Mouse (Mus musculus) neural tube, embryonic 14.5 days (tissue): Measurements from ENCODE around the gene Uhrf1bp1. TPM values are rescaled to one million over a fixed set of nuclear protein-coding genes. Genes with fewer than 3 reads are reported as not detected.
"Not testable (repeated sequence)": the region's sequence is repeated elsewhere in the genome, so short reads cannot be mapped to it uniquely, and the experiment has no call there.

Source experiments
- ATAC-seq: fragments of 200-750 bp; cut with Nextera tagmentation; 2 replicates; pipeline ENCODE4 v1.8.0; 2017; ENCODE audit warnings: low read depth, mild to moderate bottlenecking, moderate TSS enrichment, moderate library complexity
- H3K27ac ChIP-seq: fragments of 300-500 bp; sonication (generic); 2 replicates; pipeline ENCODE4 v1.5.1; 2014; ENCODE audit warnings: low read depth, mild to moderate bottlenecking, control low read depth, low read length, moderate library complexity, mixed read lengths
- H3K27me3 ChIP-seq: fragments of 300-500 bp; sonication (generic); 2 replicates; pipeline ENCODE4 v1.6.1; 2014; ENCODE audit warnings: low read length; ENCODE audit not compliant: control insufficient read depth, insufficient read depth
- H3K36me3 ChIP-seq: fragments of 300-500 bp; sonication (generic); 2 replicates; pipeline ENCODE4 v1.6.1; 2014; ENCODE audit warnings: low read length, mixed read lengths; ENCODE audit not compliant: control insufficient read depth, insufficient read depth
- H3K4me1 ChIP-seq: fragments of 300-500 bp; sonication (generic); 2 replicates; pipeline ENCODE4 v1.6.1; 2014; ENCODE audit warnings: low read length; ENCODE audit not compliant: control insufficient read depth, insufficient read depth
- H3K4me2 ChIP-seq: fragments of 300-500 bp; sonication (generic); 2 replicates; pipeline ENCODE4 v1.6.1; 2014; ENCODE audit warnings: mild to moderate bottlenecking, low read depth, low read length, control low read depth
- H3K4me3 ChIP-seq: fragments of 300-500 bp; sonication (generic); 2 replicates; pipeline ENCODE4 v1.5.1; 2014; ENCODE audit warnings: low read depth, low read length, control low read depth, mixed read lengths
- H3K9ac ChIP-seq: fragments of 300-500 bp; sonication (generic); replicated peaks from 2 replicates; pipeline ENCODE4 v1.6.1; 2014; ENCODE audit warnings: low read depth, mild to moderate bottlenecking, control low read depth, low read length, mixed read lengths
- H3K9me3 ChIP-seq: fragments of 300-500 bp; sonication (generic); 2 replicates; pipeline ENCODE4 v1.6.1; 2016; ENCODE audit warnings: low read length; ENCODE audit not compliant: control insufficient read depth
- WGBS: fragments of 180-500 bp; shearing (Covaris S2); extraction: QIAGEN DNeasy Blood & Tissue Kit; methylation state at CpG from one replicate; pipeline ENCODE4 v1.1.7; 2014; 5-methylcytosine and 5-hydroxymethylcytosine counted together
- polyA plus RNA-seq: library from polyadenylated mRNA; unstranded; fragments of >200 nt; fragmentation: Nextera tagmentation; extraction: Ambion mirVana; gene quantifications from 2 replicates; pipeline ENCODE4 v1.2.1, GENCODE M21; 2014

The Uhrf1bp1 gene
- polyA plus RNA-seq, 1 experiment from 2014 or later = 7.3 TPM

DNA sequence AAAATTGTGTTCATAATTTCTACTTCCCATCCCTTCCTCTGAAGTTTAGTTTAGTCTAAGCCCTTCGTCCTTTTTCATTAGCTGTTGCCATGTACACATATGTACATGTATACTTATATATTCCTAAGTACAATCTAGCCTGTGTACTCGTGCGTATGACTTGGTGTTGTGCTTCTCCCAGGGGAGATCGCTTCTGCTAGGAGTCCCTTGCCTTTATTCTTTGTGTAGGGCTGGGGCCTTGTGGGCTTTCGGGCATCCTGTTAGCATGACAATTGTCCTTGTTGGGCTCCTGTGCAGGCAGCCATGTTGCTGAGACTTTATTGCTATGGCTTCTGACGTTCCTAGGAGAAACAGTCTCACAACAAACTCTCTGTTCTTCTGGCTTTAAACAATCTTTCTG, 28.7 kb upstream of the Uhrf1bp1 start:
- 10% methylated on average over 6 of the region's 6 CpGs for WGBS
- H3K27me3 ChIP-seq = no peaks in the 10 kb centered on the region
- 0 out of 2 replicates have a peak, but pooled peaks cover 8% of the 10 kb centered on the region for H3K4me1 ChIP-seq
- no peak overlapping the region for H3K9ac ChIP-seq
- ATAC-seq = no peak
- H3K4me2 ChIP-seq = no peak overlapping the region
- no peak overlapping the region for H3K4me3 ChIP-seq
- no peaks in the 10 kb centered on the region for H3K36me3 ChIP-seq
- no peaks in the 10 kb centered on the region for H3K9me3 ChIP-seq
- H3K27ac ChIP-seq = no peak overlapping the region

DNA sequence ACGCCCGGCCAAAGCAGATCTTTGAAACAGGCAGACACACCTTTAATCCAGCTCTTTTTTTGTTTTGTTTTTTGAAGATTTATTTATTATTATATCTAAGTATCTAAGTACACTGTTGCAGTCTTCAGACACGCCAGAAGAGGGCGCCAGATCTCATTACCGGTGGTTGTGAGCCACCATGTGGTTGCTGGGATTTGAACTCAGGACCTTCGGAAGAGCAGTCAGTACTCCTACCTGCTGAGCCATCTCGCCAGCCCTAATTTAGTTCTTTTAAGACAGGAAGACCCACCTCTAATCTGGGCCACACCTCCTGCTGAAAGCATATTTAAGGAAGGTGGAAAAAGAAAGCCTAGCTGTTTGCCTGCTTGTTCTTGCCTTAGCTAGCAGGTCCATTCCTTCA, 25.8 kb upstream of the Uhrf1bp1 start:
- no peak for ATAC-seq
- no peak overlapping the region for H3K27ac ChIP-seq
- no peaks in the 10 kb centered on the region for H3K27me3 ChIP-seq
- 53% methylated on average over 7 of the region's 7 CpGs for WGBS
- H3K9me3 ChIP-seq = no peaks in the 10 kb centered on the region
- no peak overlapping the region for H3K4me2 ChIP-seq
- H3K4me3 ChIP-seq = no peak overlapping the region
- no peaks in the 10 kb centered on the region for H3K36me3 ChIP-seq
- 0 out of 2 replicates have a peak, but pooled peaks cover 8% of the 10 kb centered on the region for H3K4me1 ChIP-seq
- H3K9ac ChIP-seq = no peak overlapping the region

GRCm38 (mm10) chr17:27837850-27838249, 18.4 kb upstream of the Uhrf1bp1 start, which contains the start of gene Snrpc:
TSS of gene Snrpc (plus strand) at chr17:27838150.
- 93% methylated on average over 2 of the region's 4 CpGs for WGBS
- H3K27me3 ChIP-seq, H3K9ac ChIP-seq, H3K36me3 ChIP-seq, H3K9me3 ChIP-seq, H3K4me2 ChIP-seq, ATAC-seq, H3K4me3 ChIP-seq, H3K27ac ChIP-seq: not testable (repeated sequence)
- H3K4me1 ChIP-seq = peaks cover 10% of the 10 kb centered on the region

DNA sequence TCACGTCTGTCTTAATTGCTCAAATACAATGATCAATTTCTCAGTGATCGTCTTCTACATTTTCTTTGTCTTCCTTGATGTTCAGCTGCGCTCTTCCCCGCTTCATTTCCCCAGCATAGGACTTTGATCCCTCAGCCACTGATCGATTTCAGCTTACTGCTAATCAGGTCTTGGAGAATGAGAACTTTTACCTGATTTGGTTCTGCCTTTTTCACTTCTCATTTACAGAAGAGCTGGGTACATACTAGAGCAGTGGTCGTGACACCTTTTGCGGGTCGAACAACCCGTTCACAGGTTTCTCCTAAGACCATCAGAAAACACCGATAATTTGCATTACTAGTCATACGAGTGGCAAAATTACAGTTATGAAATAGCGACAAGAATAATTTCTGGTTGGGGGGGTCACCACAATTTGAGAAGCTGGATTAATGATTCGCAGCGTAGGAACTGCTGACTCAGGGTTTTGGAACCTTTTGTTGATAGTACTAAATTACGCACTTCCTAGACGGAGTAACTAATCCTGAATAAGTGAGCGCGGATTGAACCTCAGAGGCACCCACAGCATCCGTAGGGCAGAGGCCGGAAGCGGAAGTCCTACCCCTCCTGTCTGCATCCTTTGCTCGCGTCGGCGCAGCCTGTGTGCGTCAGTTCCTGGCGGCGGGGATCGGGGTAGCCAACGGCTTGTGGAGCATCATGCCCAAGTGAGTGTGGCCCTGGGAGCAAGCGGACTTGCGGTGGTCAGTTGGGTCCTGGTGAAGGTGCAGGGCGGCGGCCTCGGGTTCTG, 16.6 kb upstream of the Uhrf1bp1 start:
- Histone ChIP-seq H3K9me3 (no peaks in the 10 kb centered on the region), H3K36me3 (peaks cover 17% of the 10 kb centered on the region), H3K4me3 (peak overlapping the region; percentile 83), H3K4me2 (peak overlapping the region; percentile 85), H3K9ac (peak overlapping the region; percentile 79), H3K27me3 (0 out of 2 replicates have a peak, but pooled peaks cover 3% of the 10 kb centered on the region), H3K27ac (peak overlapping the region; percentile 67), H3K4me1 (peaks cover 10% of the 10 kb centered on the region)
- ATAC-seq = peak; percentile 97
- WGBS = 3% methylated on average over 35 of the region's 35 CpGs

DNA sequence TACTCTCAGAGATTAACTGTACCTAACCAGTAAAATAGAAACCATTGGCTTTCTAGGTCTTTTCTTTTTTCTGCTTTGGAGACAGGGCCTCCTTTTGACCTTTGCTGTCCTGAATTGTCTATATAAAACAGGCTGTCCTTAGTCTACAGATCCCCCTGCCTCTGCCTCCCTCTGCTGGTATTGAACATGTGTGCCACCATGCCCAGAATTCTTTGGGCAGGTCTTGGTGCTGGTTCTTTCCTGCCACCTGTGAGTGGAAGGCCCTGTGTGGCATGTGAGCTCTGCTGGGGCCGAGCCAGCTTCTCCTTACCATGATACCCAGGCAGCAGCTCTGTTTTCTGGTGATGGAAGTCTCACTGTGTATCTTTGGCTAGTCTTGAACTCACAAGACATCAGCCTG, 7.9 kb upstream of the Uhrf1bp1 start:
- Histone ChIP-seq H3K4me2 (no peak overlapping the region), H3K27me3 (no peaks in the 10 kb centered on the region), H3K27ac (no peak overlapping the region), H3K9ac (no peak overlapping the region), H3K4me1 (no peaks in the 10 kb centered on the region), H3K36me3 (peaks cover 62% of the 10 kb centered on the region), H3K4me3 (no peak overlapping the region), H3K9me3 (no peaks in the 10 kb centered on the region)
- WGBS = 94% methylated on average over 1 of the region's 1 CpGs
- no peak for ATAC-seq

- Histone ChIP-seq H3K27me3 (no peaks in the 10 kb centered on the region), H3K4me3 (no peak overlapping the region), H3K4me2 (no peak overlapping the region), H3K4me1 (no peaks in the 10 kb centered on the region), H3K9ac (no peak overlapping the region), H3K9me3 (no peaks in the 10 kb centered on the region), H3K27ac (no peak overlapping the region), H3K36me3 (peaks cover 39% of the 10 kb centered on the region)
- no peak for ATAC-seq
- 82% methylated on average over 3 of the region's 3 CpGs for WGBS
Observed at GRCm38 (mm10) chr17:27851076-27851475, 5.2 kb upstream of the Uhrf1bp1 start.

DNA sequence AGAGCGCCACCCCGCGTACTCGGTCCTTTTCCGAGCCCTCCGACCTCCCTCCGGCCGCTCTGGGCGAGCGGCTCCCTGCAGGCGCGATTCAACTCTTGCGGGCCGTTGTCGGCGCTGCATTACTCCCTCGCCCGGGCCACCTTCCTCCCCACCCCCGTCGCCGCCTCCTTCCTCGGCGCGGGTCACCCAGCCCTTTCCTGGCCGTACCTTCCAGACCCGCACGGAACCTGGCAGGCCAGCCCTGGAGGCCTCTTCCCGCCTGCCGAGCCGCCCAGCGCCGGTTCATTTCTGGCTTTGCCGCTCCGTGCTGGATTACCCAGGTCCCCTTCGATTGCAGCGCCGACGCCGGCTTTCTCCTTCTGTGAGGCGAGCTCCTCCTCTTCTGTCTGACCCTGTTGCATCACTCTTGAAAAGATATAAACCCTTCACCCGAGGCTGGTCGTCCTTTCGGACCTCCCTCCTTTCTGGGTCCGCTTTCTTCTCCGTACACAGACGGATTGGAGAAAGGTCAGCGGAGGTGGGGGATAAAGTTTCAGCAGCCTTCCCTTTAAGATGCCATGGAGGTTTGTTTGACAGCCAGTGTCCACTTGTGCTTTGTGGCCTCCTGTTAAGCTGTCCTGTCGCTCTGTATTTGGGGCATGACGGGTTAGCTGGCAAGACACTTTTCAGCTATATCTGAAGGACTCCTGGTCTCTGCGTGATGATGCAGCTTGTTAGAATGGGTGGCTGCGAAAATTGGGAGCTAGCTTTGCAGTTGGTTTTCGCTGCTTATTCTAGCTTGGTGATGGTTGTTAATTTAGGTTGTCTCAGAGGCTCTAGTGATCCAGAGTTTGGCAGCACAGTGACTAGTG, 782 bp downstream of the Uhrf1bp1 start:
- WGBS = 2% methylated on average over 52 of the region's 52 CpGs
- Histone ChIP-seq H3K4me3 (peak overlapping the region; percentile 84), H3K4me1 (peaks cover 22% of the 10 kb centered on the region), H3K27me3 (no peaks in the 10 kb centered on the region), H3K9ac (peak overlapping the region; percentile 52), H3K36me3 (peaks cover 6% of the 10 kb centered on the region; the same call in 1 of the 2 replicates), H3K27ac (peak overlapping the region; percentile 80), H3K4me2 (peak overlapping the region; percentile 69), H3K9me3 (no peaks in the 10 kb centered on the region)
- peak; percentile 62 for ATAC-seq

- WGBS = 39% methylated on average over 11 of the region's 11 CpGs
- no peaks in the 10 kb centered on the region for H3K36me3 ChIP-seq
- peak overlapping the region; percentile 69 for H3K4me2 ChIP-seq
- no peak overlapping the region for H3K27ac ChIP-seq
- no peaks in the 10 kb centered on the region for H3K27me3 ChIP-seq
- H3K9me3 ChIP-seq = no peaks in the 10 kb centered on the region
- peak overlapping the region; percentile 84 for H3K4me3 ChIP-seq
- peaks cover 22% of the 10 kb centered on the region for H3K4me1 ChIP-seq
- peak overlapping the region; percentile 52 for H3K9ac ChIP-seq
- no peak for ATAC-seq
Observed at GRCm38 (mm10) chr17:27857649-27858475, 1.6 kb downstream of the Uhrf1bp1 start.
